Mouse (Mus musculus) forebrain, embryonic 14.5 days (tissue): Measurements from ENCODE around the gene Dynlt1b. TPM values are rescaled to one million over a fixed set of nuclear protein-coding genes. Genes with fewer than 3 reads are reported as not detected.
"Not testable (repeated sequence)": the region's sequence is repeated elsewhere in the genome, so short reads cannot be mapped to it uniquely, and the experiment has no call there.

Experiments used
- ATAC-seq: fragments of 200-750 bp; cut with Nextera tagmentation; 2 replicates; pipeline ENCODE4 v1.8.0; 2017; ENCODE audit warnings: mild to moderate bottlenecking, moderate library complexity
- DNase-seq: peaks from one replicate; pipeline ENCODE4 v3.0.0-alpha.2; 2015; ENCODE audit warnings: low spot score
- H3K27ac ChIP-seq: fragments of 300-500 bp; sonication (generic); 2 replicates; pipeline ENCODE4 v1.5.1; 2014; ENCODE audit warnings: low read depth, mild to moderate bottlenecking, control low read depth, low read length, moderate library complexity
- H3K27me3 ChIP-seq: fragments of 300-500 bp; sonication (generic); replicated peaks from 2 replicates; pipeline ENCODE4 v1.6.1; 2014; ENCODE audit warnings: low read length, control low read depth, mixed read lengths; ENCODE audit not compliant: control insufficient read depth, insufficient read depth
- H3K36me3 ChIP-seq: fragments of 300-500 bp; sonication (generic); 2 replicates; pipeline ENCODE4 v1.6.1; 2014; ENCODE audit warnings: low read length, control low read depth; ENCODE audit not compliant: control insufficient read depth, insufficient read depth
- H3K4me1 ChIP-seq: fragments of 300-500 bp; sonication (generic); 2 replicates; pipeline ENCODE4 v1.6.1; 2014; ENCODE audit warnings: antibody characterized with exemption, low read length, control low read depth; ENCODE audit not compliant: control insufficient read depth, insufficient read depth
- H3K4me2 ChIP-seq: fragments of 300-500 bp; sonication (generic); 2 replicates; pipeline ENCODE4 v1.6.1; 2014; ENCODE audit warnings: mild to moderate bottlenecking, control low read depth, low read length
- H3K4me3 ChIP-seq: fragments of 300-500 bp; sonication (generic); 2 replicates; pipeline ENCODE4 v1.5.1; 2014; ENCODE audit warnings: low read depth, low read length, control low read depth
- H3K9ac ChIP-seq: fragments of 300-500 bp; sonication (generic); 2 replicates; pipeline ENCODE4 v1.6.1; 2014; ENCODE audit warnings: mild to moderate bottlenecking, low read length, control low read depth, moderate library complexity
- H3K9me3 ChIP-seq: fragments of 300-500 bp; sonication (generic); replicated peaks from 2 replicates; pipeline ENCODE4 v1.6.1; 2016; ENCODE audit warnings: low read length, control low read depth, mixed read lengths; ENCODE audit not compliant: control insufficient read depth
- WGBS: fragments of 180-500 bp; shearing (Covaris S2); extraction: QIAGEN DNeasy Blood & Tissue Kit; methylation state at CpG from one replicate; pipeline ENCODE4 v1.1.7; 2014; 5-methylcytosine and 5-hydroxymethylcytosine counted together
- polyA plus RNA-seq: library from polyadenylated mRNA; unstranded; fragments of >200 nt; fragmentation: Nextera tagmentation; extraction: Ambion mirVana; gene quantifications from 2 replicates; pipeline ENCODE4 v1.2.1, GENCODE M21; 2014

Dynlt1b gene
- 1,124 and 1,383 TPM in 2 replicates for polyA plus RNA-seq

DNA sequence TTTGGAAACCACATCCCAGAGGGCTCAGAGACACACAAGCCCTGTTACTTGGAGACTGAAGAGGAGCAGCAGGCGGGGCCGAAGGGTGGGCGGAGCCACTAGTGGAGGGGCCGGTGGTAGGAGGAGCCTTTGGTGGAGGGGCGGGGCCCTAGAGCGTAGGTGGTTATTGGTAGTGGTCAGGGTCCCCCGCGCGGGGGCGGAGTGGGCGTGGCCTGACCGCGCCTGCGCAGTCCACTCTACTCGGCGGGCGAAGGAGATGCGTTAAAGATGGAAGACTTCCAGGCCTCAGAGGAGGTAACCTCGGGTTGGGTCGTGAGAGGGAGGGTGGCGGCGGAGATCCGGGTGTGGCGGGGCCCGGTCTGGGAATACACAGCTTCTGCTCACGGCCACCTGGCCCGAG lies at the start of gene Dynlt1b:
Dynlt1b (plus strand) TSS at position 168 of the 400 bp plus-strand sequence.
- H3K36me3 ChIP-seq, H3K4me1 ChIP-seq, H3K9me3 ChIP-seq, H3K27me3 ChIP-seq: not testable (repeated sequence)
- peak; percentile 100 for DNase-seq
- peak within 1 kb of the TSS; percentile 38 for H3K4me3 ChIP-seq
- H3K4me2 ChIP-seq: peak within 1 kb of the TSS; percentile 42
- peak within 1 kb of the TSS; percentile 63 for H3K9ac ChIP-seq
- ATAC-seq: peak; percentile 98
- 0 out of 2 replicates have a peak within 1 kb of the TSS, but pooled peaks have one; percentile 3 for H3K27ac ChIP-seq
- under 1% methylated on average over 27 of the region's 27 CpGs for WGBS

DNA sequence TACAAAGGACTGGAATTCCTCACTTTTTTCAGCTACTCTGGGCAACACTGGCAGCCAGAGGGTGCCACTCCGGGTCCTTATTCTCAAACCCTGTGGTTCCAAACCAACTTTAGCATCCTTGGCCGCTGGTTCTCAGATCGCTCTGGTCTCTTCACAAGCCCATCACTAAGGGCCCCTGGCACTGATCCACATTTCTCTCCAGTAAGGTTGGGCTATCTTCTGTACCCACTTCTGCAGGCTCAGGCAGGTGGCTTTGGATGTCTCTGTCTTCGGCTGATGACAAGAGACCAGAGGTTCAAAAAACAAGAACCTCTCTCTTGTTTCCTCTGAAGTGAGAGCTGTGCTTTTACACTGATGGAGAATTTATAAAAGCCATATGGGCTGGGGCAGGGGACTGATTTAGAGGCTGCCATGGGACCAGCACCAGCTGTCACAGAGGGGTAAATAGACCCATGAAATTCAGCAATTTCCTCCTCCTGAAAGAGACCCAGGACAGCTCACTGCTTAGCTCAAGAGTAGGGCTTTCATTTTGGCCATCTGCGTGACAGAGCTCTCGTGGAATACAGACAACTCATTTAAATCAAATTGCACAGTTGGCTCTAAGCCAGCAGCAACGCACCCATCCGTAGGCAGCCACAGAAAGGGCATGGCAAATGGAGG lies 49.6 kb upstream of the Dynlt1b start:
- H3K27ac ChIP-seq, H3K4me3 ChIP-seq, H3K27me3 ChIP-seq, H3K4me2 ChIP-seq, H3K9ac ChIP-seq, H3K4me1 ChIP-seq, H3K36me3 ChIP-seq, H3K9me3 ChIP-seq, DNase-seq: not testable (repeated sequence)
- WGBS: 60% methylated on average over 1 of the region's 8 CpGs
- peak; percentile 95 for ATAC-seq

DNA sequence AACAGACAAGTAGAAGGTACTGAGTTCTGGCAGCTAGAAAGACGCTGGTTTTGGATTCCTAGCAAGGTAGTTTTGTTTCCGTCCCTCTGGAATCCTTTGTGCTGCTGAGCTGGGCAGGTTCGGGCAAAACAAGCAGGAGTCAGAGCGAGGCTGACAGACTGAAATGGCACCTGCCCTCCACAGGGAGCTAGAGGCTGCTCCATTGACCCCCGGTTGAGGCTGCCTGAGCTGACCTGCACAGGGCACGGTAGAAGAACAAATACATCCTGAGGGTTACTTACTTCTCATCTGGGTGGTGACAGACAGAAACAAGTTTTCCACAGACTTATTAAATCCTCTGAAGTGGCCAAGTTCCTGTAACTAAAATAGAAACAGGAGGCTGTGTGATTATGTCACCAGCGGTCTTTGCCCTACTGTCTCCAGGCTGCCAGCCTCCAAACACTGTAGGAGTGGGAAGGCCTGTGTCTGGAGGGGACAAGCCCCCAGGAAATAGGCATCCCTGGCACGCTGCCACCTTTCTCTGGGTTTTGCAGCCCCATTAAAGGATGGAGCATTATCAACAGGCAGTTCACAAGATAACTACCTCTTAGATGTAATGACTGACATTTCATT lies 48.7 kb upstream of the Dynlt1b start:
- not testable (repeated sequence) for H3K4me2 ChIP-seq, H3K27ac ChIP-seq, H3K4me3 ChIP-seq, H3K9me3 ChIP-seq, H3K27me3 ChIP-seq, H3K4me1 ChIP-seq, H3K36me3 ChIP-seq, H3K9ac ChIP-seq, DNase-seq
- peak; percentile 38 for ATAC-seq
- no CpG with 5 or more reads among the region's 8 CpGs for WGBS

DNA sequence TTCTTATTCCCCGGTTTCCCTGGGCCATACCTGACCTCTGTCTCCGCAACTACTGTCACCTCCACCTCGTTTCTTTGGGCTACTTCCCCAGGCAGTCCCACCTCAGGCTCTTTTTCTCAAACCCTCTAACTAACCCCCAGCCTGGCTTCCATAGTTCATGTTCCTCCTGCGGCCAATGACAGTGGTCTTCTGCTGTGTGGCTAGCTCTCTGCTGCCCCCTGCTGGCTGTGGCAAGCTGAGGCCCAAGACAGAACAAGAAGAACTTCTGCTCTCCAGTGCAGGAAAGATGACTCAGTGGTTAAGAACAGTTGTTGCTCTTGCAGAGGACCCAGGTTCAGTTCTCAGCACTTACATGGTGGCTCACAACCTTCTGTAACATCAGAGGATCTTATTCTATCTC lies 43.0 kb upstream of the Dynlt1b start:
- no CpG with 5 or more reads among the region's 4 CpGs for WGBS
- not testable (repeated sequence) for H3K4me1 ChIP-seq, H3K9me3 ChIP-seq, H3K27ac ChIP-seq, H3K9ac ChIP-seq, H3K4me2 ChIP-seq, H3K4me3 ChIP-seq, H3K27me3 ChIP-seq, DNase-seq, H3K36me3 ChIP-seq
- peak; percentile 74 for ATAC-seq

DNA sequence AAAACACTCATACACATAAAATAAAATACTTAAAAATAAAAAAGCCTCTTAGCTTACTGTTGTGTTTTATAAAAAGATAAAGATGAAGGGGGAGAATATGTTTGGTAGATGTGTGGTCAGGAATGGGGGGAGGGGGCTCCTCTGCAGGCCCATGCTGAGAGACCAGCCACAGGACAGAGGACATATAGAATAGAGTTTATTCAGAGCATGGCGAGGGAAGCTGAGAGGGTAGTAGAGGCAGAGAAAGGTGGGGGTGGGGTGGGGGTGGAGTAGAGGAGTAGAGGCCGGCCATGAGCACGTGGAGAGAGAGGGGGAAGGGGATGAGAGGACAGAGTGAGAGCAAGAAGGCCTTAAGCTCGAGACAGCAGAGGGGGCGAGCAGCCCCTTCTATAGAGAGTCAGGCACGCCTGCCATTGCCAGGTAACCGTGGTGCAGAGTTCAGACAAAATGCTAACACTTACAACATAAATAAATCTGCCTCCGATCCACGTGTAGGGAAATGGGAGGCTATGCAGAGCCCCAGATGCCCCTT lies 42.5 kb upstream of the Dynlt1b start:
- H3K27me3 ChIP-seq, DNase-seq, H3K27ac ChIP-seq, H3K4me1 ChIP-seq, H3K4me2 ChIP-seq, H3K9ac ChIP-seq, H3K4me3 ChIP-seq, H3K36me3 ChIP-seq, H3K9me3 ChIP-seq: not testable (repeated sequence)
- no CpG with 5 or more reads among the region's 9 CpGs for WGBS
- ATAC-seq: peak; percentile 27; the same call in 1 of the 2 replicates

DNA sequence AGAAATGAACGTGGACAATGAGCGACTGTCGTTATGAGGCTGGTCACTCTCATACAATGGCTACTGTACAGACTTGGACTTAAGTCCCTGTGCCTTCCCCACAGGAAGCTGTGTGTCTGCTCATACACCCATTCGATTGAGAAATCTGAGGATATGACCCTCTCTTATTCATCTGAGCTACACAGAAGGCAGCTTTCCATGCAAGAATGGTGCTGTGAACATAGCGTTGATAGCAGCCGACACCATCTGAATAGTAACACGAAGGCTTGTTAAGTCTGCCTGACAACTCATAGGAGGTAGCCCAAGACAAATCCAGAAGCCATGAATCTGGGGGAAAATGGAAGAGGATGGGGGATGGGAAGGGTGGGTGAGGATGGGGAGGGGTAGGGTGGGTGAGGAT lies 40.4 kb upstream of the Dynlt1b start:
- not testable (repeated sequence) for H3K9me3 ChIP-seq, H3K27me3 ChIP-seq, H3K9ac ChIP-seq, DNase-seq, H3K4me3 ChIP-seq, H3K4me1 ChIP-seq, ATAC-seq, H3K36me3 ChIP-seq, H3K27ac ChIP-seq, H3K4me2 ChIP-seq
- 58% methylated on average over 2 of the region's 7 CpGs for WGBS

DNA sequence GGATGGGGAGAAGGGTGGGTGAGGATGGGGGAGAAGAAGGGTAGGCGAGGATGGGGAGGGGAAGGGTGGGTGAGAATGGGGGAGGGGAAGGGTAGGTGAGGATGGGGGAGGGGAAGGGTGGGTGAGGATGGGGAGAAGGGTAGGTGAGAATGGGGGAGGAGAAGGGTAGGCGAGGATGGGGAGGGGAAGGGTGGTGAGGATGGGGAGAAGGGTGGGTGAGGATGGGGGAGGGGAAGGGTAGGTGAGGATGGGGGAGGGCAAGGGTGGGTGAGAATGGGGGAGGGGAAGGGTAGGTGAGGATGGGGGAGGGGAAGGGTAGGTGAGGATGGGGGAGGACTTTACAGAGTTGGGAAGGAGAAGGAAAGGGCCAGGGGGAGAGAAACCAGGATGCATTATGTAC lies 39.2 kb upstream of the Dynlt1b start:
- H3K36me3 ChIP-seq, H3K27ac ChIP-seq, H3K9me3 ChIP-seq, H3K4me3 ChIP-seq, H3K9ac ChIP-seq, H3K4me2 ChIP-seq, ATAC-seq, H3K4me1 ChIP-seq, H3K27me3 ChIP-seq: not testable (repeated sequence)
- DNase-seq: peak; percentile 2
- WGBS: 96% methylated on average over 1 of the region's 2 CpGs

DNA sequence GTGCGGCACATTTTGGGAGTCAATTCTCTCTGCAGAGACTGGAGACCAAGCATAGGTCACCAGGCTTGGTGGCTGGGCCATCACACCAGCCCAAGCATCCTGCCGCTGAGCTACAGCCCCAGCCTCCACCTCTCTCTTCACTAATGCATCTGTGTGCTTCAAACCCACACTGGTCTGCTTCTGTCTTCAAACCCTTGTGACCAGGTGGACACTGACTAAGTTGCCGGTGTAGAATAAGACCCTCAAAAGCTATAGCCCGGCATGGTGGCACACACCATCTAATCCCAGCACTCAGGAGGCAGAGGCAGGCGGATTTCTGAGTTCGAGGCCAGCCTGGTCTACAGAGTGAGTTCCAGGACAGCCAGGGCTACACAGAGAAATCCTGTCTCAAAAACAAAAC lies 38.2 kb upstream of the Dynlt1b start:
- 87% methylated on average over 5 of the region's 6 CpGs for WGBS
- H3K9ac ChIP-seq, H3K36me3 ChIP-seq, H3K4me3 ChIP-seq, H3K27ac ChIP-seq, H3K4me2 ChIP-seq, H3K27me3 ChIP-seq, DNase-seq, H3K9me3 ChIP-seq, ATAC-seq, H3K4me1 ChIP-seq: not testable (repeated sequence)
